Mouse (Mus musculus) urinary bladder, postnatal 36 days (tissue): ENCODE measurements at regions not wholly inside any gene's neighbourhood (a gene's known extent, or its start where the extent isn't known, plus 50 kb on each side); places are given as distances from the start of the nearest gene placed in this dataset.

Source experiments
- DNase-seq, 2 experiments: peaks; one replicate each; pipeline ENCODE4 v3.0.0; 2022; ENCODE audit warnings: low spot score in 2 of 2, mixed read lengths in 1 of 2

DNA sequence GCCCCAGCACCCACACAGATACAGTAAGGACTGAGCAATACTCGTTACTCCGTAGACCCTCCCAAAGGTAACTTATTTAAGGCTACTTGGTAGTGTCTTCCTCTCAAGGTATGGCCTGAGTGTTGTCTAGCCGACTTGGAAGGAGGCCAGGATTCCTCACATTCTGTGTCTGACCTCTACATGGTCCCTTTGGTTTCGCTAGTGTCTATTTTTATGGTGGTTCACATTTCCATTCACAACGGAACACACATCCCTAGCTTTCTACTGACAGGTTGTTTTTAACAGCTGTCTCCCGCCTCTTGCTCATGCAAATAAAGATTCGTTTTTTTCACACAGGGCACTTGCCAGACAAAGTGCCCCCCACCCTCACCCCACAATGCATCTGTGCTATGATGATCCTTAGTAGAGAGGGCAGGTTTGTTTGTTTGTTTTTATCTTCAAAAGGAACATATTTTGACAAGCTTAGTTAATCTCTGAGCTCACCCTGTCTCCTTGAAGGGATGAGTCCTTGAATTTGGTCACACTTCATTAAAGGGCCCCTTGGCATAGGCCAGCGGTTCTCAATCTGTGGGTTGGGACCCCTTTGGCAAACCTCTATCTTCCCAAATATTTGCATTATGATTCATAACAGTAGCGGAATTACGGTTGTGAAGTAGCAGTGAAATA lies 52.7 kb downstream of the Phlda1 start:
- no peak for DNase-seq

DNA sequence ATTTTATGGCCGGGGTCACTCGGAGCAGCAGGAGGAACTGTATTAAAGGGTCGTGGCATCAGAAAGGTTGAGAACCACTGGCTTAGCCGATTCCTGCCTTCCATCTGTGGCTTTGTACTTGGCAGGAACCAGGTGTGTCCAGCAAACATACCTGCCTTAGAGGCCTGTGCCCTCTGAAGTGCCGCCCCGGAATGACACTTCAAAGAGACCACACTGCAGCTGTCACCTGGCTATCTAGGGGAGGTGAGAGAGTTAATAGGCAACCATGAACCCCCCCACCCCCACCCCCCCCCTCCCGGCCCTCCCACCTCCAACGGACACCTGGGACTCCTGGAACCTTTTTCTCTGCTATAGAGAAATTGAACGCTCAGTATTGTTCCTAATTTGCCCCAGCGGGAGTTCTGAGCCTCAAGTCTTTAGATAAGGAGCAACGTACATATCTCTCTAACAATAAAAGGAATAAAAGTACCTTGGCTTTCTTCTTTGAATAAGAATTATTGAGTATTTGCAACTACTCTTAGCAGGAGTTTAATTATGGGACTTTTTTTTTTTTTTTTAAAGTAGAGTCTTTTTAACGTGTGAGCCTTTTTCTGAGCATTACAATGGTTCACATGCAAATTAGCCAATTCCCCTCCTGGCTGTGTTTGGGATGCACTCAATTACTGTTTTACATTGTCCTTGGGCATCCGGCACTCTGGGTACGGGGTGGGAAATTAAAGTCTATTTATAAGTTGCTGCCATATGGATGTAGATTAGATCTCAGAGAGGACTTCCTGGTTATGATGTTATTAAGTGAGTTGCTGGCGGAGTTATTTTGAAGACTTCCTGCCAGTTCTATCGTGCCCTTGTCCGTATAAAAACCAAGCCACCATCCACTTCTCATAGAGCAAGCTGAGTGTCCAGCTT lies 53.5 kb downstream of the Phlda1 start:
- DNase-seq = no peak

DNA sequence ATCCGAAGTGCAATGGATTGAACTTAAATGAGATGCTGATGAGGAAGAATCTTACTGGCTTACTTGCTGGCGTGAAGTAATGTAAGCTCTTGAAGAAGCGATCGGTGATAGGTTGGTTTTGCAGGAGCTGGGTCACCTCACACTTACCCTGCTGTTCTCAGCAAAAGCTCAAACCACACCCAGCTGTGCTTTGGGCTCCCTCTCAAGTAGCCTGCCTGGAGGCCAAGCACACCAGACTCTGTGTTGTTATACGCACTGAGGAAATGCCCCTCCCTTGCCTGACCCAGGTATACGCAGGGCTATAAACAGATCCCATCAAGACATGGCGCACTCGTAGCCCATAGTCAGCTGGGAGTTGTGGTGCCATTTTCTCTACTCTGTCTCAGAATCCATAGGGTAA lies 56.5 kb downstream of the Phlda1 start:
- DNase-seq = no peak

DNA sequence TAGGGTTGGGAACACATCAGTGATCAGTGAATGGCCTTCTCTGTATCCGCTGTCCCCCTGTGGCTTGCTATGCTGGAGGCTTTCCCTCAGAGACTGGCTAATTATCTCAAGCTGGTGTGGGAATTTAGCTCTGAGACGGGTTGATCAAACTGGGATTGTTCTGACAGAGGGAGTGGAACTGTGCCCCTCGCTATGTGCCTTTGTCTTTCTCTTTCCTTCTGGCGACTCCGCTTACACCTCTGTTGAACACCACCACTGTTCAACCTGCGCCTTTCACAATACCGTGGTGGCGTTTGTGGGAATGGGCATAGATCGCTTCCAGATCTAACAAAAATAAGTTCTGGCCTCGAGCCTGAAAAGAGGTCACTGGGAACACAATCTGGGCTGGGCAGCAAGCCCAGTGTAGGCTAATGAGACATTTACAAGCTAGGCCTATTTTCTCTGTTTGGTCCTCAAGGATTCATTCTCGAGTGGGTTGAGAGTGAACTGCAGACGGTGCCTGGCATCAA lies 60.8 kb downstream of the Phlda1 start:
- DNase-seq = peak in 1 of 2 experiments; percentile 64

DNA sequence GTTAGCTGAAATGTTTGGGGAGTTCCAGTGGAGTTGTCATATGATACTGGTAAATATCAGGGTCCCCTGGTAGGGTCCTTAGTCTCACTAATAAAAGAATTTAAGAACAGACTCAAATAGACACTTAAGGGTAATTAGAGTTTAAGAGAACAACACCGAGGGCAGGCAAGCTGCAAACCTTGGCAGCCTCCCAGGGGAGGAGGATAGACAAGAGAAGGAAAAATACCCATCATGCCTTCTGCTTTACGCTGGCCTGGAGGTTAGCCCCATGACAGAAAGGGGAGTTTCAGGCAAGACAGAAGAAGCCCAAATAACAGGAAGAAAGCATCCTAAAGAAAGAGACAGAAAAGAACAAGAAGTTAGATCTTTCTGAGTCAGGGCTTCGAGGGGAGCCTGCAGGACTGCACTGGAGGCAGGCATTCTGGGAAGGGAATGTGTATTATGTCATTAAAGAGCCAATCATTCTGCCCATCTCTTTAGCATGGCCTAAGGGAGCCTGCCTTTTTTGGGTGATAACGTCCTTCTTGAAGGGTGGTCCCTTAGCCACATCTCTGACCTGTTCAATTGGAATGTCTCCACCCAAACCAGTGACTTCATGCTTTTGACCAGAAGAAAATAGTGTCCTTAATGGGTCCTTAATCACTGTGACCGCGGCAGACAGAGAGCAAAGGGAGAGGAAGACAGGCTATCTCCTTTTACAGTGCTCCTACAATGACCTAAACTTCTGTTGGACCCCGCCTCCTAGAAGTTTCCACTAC lies 64.6 kb downstream of the Phlda1 start:
- no peak for DNase-seq

DNA sequence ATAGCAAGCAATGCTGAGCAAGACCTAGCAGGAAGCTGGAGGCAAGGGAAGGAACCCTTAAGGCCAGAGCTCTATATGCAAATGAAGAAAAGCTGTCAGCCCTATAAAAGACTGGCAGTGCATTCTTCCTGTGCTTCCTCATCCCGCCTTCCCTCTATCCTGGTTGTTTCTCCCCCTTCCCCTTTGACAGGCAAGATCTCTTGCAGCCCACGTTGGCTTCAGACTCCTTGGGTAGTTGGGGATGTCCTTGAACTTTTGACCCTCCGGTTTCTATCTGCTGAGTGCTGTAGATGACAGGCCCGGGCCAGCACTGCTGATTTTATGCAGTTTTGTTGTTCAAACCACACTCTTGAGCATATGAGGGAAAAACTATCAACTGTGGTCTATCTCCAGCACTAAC lies 68.1 kb downstream of the Phlda1 start:
- DNase-seq = no peak

DNA sequence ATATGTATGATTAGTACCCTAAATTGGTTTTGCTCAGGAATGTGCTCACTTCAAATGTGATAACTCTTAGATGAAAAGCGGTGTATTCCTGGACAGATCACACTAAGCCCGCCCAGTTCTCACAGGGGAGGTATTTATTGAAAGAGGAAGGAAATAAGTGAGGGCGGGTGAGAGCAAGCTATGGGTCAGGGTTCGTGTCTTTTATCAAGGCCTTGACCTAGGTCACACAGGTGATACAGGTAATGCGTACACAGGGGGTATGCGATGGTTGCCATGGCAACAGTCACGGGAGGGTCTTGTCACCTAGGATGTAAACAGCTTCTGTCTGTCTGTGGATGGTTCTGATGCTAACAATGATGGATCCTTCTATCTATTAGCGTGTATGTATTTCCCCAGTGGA lies 68.7 kb downstream of the Phlda1 start:
- no peak for DNase-seq

DNA sequence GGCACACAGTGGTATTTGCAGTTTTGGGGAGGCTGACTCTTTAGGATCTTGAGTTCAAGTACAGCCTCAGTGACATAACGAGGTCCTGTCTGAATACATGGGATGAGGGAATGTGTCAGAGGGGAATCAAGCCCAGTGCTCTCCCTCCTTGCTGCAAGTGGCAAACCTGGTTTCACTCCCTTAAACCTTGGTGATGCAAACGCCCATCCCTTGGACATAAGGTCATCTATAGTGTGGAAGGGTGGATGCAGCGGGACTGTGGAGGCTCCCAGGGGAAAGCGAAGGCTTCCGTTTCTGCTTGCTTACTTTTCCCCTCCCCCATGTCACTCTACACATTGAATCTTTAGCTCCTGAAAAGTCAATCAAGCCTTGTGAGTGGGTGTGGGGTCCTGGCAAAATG lies 69.2 kb downstream of the Phlda1 start:
- no peak for DNase-seq

DNA sequence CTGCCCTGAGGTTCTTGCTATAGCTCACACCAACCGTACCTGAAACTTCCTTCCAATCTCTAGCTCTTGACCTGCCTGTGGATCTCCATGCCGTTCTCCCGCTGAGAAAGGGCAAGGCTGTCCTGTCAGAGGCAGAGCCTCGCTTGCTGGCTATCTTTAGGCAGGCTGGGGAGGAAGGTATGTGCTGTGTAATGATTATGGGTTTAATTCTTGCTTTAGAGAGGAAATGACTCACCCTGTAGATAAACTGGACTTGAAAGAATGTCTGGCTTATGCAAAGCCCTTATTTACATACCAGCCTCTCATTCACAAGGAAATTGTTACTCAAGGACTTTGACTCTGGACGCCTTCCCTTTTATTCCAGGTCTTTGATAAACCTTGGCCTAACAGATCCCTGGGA lies 69.8 kb downstream of the Phlda1 start:
- peak in 1 of 2 experiments; percentile 21 for DNase-seq

DNA sequence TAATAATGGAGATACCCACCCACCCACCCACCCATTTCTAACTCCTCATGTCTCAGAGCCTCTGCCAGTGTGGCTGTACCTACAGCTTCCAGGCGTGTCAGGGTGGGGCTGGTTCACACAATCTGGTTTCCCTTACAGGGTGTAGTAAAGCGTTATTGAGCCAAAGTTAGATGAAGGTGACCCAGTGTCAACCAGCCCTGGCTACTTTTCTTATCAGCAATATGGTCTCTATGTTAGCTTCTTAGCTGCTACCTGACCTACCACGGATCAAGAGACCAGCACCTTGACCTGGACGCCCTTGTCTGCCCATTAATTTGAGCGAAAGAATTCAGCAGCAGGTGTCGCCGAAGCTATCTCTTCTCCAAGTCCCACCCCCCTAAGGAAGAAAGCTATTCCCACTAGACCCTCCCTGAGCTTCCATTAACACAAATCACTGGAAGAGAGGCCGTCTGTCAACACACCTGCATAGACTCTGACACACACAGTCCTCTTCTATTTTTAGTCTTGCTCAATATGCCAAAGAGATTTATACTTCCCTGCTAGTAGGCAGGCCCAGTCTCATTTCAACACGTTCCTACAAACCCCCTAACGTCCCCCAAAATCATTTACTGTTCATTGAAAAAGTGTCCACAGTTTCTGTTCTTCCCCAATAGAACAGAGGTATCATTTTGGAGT lies 70.4 kb downstream of the Phlda1 start:
- no peak for DNase-seq

DNA sequence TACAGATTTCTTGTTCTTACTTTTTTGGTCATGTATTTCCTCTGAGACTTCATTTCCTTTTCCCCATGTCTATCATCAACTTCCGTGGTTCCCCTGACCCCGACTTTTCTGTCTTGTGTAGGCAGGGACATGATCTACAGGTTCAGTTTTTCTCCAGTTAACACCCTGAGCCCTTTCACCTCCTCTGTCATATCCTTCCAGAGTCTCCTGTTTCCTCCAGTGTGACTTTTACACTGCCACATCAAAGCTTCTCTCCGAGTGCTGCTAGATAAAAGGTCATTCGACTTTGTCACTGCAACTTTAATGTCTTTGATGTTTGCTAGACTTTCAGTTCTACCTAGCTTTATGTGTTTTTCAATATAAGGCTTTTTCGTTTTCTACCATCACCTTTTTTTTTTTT lies 72.5 kb downstream of the Phlda1 start:
- no peak for DNase-seq

DNA sequence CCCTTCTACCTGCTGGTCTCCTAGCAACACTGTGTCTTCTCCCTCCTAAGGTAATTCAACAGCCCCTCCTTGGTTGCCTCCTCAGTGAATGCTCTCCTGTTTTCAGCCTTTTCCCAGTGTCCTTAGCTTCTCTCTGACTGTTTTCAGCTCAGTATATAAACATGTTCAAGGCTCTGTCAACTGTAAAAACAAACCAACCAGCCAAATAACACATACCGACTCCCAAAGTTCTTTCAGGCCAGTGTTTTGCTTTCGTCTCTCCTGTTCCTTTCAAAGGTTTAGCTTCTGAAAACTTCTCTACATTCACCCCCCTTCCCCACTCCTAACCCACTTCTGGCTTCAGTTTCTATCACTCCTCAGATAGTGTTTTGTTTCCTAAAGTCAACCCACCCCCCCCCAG lies 73.4 kb downstream of the Phlda1 start:
- no peak for DNase-seq

DNA sequence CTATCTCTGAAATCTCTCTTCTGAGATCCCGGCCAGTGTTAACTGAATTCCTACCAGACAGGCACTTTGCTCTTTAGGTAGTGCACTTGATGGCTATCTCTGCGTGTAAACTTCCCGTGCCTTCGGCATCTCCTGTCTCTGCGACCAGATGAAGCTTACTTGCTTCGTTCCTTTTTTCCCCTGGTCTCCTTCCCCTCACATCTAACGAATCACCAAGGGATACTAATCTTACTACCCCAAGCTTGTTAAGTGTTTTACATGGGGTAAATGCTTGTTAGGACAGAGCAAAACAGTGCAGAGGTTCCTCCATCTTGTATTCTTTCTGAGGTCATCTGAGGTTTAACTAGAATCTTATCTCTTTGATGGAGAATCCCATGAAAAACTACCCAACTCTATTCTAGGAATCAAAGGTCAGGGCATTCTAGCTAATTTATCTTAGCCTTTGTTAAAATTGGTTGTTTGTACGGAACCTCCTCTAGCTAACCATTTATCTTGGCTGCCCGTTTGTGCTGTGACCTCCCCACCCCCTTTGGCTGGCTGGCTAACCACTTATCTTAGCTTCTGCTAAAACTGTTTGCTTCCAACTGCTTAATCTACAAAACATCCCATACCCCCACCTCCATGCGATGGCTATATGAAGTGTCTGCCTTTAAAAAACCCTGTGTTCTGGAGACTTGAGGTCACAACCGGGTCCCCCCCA lies 74.5 kb downstream of the Phlda1 start:
- no peak for DNase-seq

DNA sequence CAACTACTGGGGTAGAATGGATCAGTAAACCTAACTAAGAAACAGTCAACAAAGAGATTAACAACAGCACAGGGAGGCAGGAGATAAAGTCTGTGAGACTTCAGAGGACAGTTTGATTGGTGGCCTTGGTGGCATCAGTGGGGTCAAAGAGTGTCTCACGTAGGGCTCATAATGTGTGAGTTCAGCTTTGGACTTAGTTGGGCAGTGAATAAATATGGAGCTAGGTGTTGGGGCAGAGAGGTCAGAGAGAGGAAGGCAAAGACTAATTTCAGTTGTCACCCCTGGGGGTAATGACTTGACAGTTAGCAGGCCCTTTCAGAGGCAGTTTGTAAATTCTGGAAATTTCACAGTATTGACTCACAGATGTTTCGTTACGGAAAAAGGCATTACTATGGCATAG lies 75.8 kb downstream of the Phlda1 start:
- no peak for DNase-seq

DNA sequence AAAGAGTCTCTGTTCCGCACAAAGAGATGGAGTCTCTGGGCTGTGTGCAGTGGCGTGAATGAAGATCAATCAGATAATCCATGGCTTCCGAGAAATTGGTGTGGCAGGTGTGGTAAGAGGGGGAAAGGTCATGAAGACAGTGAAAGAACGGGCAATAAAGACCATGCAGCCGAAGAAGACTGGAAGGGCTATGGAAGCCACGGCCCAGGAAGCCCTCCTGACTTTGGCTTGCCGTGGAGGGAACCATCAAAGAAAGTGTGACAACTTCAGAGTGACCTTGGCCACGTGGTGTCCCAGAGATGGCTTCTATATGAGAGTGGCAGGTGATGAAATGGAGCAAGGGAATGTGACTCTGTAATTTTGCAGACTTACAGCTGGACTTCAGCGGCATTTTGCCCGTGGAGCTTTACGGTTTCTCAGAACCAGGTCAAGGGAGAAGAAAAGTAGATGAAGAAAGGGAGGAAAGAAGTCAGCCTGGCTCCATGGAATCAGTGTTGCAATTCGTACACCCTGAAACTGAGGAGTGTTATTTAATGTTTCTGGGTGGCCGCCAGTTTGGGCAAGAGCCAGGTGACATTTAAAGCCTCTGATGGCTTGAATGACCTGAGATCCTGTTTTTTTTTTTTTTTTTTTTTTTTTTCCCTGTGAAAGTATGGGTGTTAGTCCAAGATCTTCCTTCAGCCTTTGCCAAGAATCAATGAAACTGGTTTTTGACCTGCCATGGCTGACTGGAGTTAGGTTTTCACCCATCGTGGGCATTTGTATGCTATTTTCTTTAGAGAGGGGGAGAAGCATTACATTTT lies 76.4 kb downstream of the Phlda1 start:
- peak in 1 of 2 experiments; percentile 63 for DNase-seq

DNA sequence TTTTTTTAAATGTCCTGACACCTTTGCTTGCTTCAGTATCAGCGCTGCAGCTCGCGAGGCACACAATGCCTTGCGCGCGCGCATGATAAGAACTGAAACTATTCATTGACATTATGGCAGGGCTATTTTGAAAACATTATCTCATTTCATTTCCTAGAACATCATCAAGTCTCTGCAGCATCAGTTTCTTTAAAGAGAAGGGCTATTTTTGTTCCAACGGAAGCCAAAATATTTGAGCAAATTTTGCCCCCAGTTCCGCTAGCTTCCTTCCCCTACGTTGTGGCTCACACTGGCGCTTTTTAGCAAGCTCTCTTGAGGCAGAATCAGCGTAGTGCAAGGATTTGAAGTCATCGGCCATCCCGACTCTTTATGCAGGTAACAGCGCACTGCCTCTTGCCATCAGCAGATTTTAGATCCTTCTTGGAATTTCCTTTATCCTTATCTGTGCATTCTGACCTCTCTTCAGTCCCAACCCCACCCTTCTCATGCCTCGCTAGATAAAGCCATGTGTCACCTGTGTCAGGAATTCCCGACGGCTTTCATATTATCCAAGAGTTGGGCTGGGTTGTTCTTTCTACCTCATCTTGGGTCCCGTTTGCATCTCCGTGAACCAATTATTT lies 77.1 kb downstream of the Phlda1 start:
- DNase-seq = no peak

DNA sequence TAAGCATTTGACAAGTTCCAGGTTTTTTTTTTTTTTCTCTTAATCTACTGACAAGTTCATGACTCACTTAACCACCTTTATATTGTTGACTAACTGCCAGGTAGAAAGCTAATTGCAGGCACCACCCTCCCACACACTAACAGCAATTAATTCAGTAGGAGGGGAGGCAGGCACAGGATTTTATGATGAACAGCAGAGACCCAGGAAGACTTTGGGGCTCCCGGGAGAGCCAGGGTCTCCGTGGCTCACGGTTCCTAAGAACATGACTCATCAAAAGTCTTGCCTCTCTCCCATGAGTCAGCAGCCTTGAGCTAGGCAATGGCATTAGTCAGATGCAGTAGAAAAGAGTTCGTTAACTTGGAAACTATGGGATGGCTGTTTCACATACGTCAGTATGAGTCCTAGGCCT lies 77.7 kb downstream of the Phlda1 start:
- DNase-seq = no peak

DNA sequence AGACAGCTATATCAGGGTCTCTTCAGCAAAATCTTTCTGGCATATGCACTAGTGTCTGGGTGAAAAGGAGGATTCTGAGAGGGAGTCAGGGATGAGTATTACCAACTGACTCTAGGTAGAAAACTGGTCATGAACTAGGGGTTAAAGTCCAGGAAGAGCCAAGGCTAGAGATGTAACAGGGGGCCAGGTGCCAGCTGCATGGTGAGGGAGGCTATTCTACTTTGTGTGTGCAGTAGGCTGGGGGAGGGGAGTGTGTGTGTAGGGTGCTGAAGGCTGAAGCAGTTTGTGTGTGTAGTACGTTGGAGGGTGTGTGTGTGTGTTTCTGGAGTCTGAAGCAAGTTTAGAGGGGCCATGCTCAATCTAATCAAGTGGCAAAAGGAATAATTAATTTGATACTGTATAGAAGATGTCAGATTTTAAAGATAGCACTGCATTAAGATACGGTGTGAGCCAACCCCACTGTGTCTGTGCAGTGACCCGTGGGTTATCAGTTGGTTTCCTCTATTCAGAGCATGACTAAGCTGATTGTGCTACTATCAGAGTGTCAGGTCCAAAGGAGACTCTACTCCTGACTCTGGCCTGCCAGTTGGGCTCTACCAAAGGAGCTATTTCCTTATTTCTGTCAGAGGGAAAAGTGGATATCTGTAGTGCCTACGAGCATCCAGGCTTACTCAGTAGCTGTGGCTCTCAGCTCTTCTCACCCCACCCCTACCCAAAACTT lies 82.0 kb downstream of the Phlda1 start:
- DNase-seq = no peak

DNA sequence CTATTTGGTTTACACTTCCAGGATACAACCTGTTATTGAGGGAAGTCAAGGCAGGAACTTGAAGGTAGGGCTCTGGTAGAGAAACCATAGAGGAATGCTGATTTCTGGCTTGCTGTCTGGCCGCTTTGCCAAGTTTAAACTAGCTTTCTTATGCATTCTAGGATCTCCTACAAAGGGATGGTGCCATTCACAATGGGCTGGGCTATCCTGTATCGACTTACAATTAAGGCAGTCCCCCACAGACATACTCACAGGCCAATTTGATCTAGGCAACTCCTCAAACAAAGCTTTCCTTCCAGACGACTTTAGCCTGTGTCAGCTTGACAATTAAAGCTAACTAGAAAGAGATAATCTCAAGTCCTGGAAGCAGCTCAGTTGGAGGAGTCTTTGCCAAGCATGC lies 83.1 kb downstream of the Phlda1 start:
- DNase-seq = no peak
